Mouse (Mus musculus) liver, postnatal 0 days (tissue): ENCODE measurements at regions not wholly inside any gene's neighbourhood (a gene's known extent, or its start where the extent isn't known, plus 50 kb on each side); places are given as distances from the start of the nearest gene placed in this dataset.

Source experiments
- CTCF ChIP-seq: sonication (generic); IDR thresholded peaks from 2 replicates; pipeline ENCODE4 v1.5.1; 2016; ENCODE audit warnings: antibody characterized with exemption, low read depth
- EP300 ChIP-seq: IDR thresholded peaks from 2 replicates; pipeline ENCODE4 v1.6.1; 2016; ENCODE audit warnings: antibody characterized with exemption, low read depth, mild to moderate bottlenecking

- TF ChIP-seq EP300 (no peak), CTCF (no peak)
Measured at GRCm38 (mm10) chr9:101423041-101423440, 171.4 kb upstream of the Ppp2r3a start.
